Mouse (Mus musculus) bone marrow, adult 2 months (tissue): ENCODE measurements around the gene Atp5j.

ENCODE experiments used
- CTCF ChIP-seq: fragments of 200-500 bp; IDR thresholded peaks from 2 replicates; pipeline ENCODE4 v1.5.1; 2011; ENCODE audit warnings: low read length, control low read depth; ENCODE audit not compliant: control insufficient read depth, insufficient read depth
- POLR2A ChIP-seq: fragments of 200-500 bp; IDR thresholded peaks from 2 replicates; pipeline ENCODE4 v1.6.1; 2011; ENCODE audit warnings: low read depth, mild to moderate bottlenecking, control low read depth, low read length, borderline replicate concordance; ENCODE audit not compliant: control insufficient read depth

- TF ChIP-seq CTCF (no peak), POLR2A (no peak)
These were observed 18.0 kb downstream of the Atp5j start for GRCm38 (mm10) chr16:84817423-84817822.
